Mouse (Mus musculus) CD4-positive helper T cell, adult 2 months (primary cell): ENCODE measurements around the gene Vmn2r9.
"Not testable (repeated sequence)": the region's sequence is repeated elsewhere in the genome, so short reads cannot be mapped to it uniquely, and the experiment has no call there.

ENCODE experiments used
- DNase-seq: peaks from one replicate; pipeline ENCODE4 v3.0.0-alpha.2; 2012; ENCODE audit warnings: low read depth, missing footprints, low spot score

Vmn2r9 gene

GRCm38 (mm10) chr5:108852501-108852900 lies at the start of gene Vmn2r9:
Gene Vmn2r9, minus strand, starts transcription at chr5:108852601.
- not testable (repeated sequence) for DNase-seq

GRCm38 (mm10) chr5:108866746-108867145 lies 14.3 kb upstream of the Vmn2r9 start:
- peak; percentile 3 for DNase-seq

DNA sequence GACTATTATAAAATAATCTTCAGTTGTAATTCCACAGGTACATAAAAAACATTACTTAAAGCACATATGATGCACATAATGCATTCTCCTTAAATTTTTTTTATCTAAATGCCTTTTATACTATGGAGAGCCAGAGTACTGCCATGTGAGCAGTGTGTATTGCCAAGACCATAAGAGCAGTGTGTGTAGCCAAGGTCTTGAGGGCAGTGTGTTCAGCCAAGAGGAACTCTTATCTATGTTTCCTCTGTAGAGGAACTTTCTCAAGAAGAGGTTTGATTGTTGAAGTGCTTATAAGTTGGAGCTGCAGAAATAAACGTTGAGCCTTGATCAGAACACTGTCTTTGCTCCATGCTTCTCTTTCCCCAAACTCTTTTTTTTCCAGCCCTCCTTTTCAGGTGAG lies 2.9 kb downstream of the Vmn2r9 start:
- no peak for DNase-seq

DNA sequence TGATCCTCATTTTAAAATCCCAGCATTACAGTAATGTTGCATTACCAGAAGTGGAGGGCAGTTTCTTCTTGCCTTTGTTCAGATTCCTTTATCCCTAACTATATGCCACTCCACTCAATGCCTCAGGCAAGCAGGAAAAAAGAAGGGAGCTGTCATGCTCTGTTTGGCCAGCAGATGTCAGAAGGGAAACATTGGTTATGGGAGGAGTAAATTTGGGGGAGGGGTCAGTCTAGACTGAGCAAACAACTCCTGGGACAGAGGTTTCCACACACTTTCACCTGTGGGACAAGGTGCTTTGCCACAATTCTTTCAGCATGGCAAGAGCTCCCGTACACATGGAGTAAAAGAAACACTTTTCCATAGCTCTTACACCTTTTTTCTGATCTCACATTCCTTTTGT lies 16.2 kb downstream of the Vmn2r9 start:
- no peak for DNase-seq

- DNase-seq, result no peak
Observed at GRCm38 (mm10) chr5:108823276-108823675, 29.1 kb downstream of the Vmn2r9 start.

DNA sequence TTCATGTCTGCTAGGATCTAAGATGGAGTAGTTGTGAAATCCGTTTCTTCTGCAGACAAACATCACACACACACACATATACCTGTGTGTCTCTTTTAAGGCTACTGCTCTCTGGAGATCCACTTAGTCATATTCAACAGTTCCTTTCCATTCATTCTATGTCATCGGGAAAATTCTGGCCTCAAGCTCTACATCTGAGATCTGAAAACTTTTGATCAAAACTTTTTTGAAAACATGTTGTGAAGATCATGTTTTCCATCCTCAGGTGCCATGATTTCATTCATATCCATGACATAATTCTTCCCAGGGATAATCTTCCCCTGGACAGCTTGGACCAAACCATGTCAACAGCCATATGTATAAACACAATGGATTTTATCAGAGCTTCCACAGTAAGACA lies 43.7 kb downstream of the Vmn2r9 start, which contains the start of gene Vmn2r8:
Vmn2r8 (minus strand) TSS at position 101 of the 400 bp plus-strand sequence.
- not testable (repeated sequence) for DNase-seq

GRCm38 (mm10) chr5:108803646-108804045 lies 48.8 kb downstream of the Vmn2r9 start:
- no peak for DNase-seq

- DNase-seq, result not testable (repeated sequence)
Observed at GRCm38 (mm10) chr5:108795263-108795662, 57.1 kb downstream of the Vmn2r9 start, which contains the start of gene Tmed11. Gene Tmed11, minus strand, starts transcription at chr5:108795363.

DNA sequence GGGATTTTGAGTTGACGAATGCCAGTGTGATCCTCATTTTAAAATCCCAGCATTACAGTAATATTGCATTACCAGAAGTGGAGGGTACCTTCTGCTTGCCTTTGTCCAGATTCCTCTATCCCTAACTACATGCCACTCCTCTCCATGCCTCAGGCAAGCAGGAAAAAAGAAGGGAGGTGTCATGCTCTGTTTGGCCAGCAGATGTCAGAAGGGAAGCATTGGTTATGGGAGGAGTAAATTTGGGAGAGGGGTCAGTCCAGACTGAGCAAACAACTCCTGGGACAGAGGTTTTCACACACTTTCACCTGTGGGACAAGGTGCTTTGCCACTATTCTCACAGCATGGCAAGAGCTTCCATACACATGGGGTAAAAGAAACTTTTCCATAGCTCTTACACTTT lies 62.0 kb downstream of the Vmn2r9 start:
- DNase-seq, result not testable (repeated sequence)
